Mouse (Mus musculus) ovary, adult 18-20 months (tissue): ENCODE measurements at regions not wholly inside any gene's neighbourhood (a gene's known extent, or its start where the extent isn't known, plus 50 kb on each side); places are given as distances from the start of the nearest gene placed in this dataset.
A peak's percentile ranks its signal among the peaks of the same experiment; 100 is the strongest.

Experiments
- DNase-seq: peaks from one replicate; pipeline ENCODE4 v3.0.0; 2022; ENCODE audit warnings: low spot score, mixed read lengths

DNA sequence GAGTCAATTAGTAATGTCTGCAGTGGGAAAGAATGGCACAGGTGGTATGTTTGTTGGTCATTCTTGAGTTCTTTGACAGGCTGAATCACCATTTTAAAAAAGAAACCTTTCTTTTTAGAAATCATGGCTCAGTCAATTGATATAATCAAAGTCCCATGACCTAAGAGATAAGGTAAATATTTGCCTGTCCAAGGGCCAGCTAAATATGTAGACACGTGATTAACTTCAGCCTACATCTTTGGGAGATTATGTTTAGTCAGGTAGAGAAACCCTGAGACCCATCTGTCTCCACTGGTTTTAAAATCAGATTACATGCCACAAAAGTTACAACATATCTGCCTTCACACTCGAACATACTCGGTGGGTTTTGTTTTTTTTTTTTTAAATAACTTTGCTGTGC lies 128.6 kb upstream of the Kazn start:
- DNase-seq = no peak

DNA sequence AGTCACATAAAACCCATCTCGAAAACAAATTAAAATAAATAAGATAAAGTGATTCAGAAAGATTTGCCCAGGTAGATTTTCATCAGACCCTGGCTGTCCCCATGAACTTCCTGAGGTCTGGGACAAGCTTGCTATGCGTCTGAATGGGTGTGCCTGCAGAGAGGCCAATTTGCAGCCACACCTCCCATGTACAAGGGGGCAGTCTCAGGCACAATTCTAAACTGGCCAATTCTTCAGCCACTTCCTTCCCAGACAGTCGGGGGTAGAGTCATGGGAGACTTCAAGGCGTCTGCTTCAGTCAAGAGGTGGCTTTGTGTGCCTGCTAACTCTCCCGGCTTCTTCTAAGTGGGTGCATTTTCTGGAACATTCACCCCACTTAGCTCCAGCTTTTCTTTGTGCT lies 122.9 kb upstream of the Kazn start:
- no peak for DNase-seq

DNA sequence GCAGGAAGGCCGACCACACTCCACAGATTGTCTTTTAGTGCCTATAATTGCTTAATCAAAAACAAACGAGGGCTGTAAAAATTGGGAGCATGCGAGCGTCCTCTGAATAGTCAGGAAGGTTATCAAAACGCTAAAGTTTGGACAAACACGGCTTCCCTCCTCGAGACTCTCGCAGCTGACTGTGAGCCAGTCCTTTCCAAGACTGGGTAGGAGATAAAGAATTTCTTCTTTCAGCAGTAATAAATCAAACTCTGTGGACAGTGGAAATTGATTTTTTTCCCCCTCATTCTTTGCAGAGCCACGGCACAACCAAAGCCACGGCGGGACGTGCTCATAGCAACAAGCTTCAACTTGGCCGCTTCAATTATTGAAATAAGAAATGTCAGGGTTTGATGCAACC lies 119.7 kb upstream of the Kazn start:
- no peak for DNase-seq

DNA sequence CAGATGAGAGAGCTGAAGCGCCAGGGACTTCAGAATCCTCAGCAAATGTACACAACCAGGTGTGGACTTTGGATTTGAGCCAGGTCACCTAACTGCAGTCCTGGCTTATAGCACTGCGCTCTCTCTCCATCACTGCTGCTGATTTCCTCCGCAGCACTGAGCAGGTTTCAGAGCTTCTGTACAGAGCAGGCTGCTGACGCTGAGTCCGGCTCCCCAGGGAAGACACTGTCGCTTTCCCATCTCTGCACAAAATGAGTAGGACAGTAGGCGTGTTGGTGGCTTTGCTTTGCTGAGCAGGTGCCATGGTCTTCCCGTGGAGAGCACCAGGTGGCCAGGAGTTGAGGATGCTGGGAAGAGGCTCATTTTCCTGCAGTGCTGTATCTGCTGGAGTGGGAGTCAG lies 116.2 kb upstream of the Kazn start:
- DNase-seq = no peak

DNA sequence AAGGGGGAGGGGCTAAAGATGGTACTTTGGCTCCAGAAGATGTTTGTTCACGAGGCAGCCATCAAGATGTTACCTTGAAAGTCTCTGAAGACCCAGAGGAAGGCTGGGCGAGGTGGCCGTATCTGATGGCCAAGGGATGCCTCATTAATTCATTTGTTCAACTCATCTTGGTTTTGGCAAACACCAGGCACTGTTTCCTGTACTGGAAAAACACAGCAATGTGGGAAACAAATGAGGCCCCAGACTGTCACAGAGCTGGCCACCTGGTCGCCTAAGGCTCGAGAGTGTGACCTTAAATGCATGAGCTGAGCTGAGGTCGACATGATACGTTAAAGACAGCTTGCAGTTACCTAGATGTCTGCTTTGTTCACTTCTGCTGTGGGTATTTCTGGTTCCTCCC lies 114.3 kb upstream of the Kazn start:
- DNase-seq = no peak

DNA sequence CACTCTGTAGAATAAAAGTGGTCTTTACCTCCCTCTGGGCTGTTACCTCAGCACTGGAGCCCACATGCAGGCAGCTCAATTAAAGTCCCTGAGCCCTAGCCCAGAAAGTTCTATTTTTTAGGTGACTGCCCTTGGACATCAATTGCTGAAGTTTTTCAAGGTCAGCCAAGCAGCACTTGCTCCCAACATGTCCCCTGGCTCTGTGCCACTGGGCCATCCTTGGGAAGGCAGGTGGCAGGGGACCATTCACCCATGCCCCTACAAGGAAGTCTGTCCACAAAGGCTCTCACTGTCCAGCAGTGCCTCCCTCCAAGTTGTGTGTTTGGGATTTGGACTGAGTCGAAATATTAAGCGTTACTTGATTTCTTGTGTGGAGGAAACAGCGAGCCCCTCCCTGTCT lies 112.6 kb upstream of the Kazn start:
- DNase-seq = no peak

DNA sequence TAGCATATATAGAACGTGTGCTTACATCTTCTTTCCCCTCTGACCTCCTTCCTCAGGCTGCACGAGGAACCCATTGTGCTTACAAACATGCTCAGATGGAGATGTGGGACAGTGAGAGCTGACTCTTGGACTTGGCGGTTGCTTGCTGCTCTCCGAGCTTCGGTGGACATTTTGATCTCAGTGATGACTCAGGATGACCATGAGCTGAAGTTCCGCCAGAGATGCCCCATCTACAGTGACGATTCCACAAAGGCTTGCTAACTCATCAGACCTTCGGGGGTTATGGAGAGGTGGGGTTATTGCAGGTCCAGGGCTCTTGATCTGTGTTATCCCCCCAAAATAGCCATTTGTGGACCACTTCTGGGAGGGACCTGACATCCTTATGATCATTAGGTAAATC lies 111.8 kb upstream of the Kazn start:
- no peak for DNase-seq

DNA sequence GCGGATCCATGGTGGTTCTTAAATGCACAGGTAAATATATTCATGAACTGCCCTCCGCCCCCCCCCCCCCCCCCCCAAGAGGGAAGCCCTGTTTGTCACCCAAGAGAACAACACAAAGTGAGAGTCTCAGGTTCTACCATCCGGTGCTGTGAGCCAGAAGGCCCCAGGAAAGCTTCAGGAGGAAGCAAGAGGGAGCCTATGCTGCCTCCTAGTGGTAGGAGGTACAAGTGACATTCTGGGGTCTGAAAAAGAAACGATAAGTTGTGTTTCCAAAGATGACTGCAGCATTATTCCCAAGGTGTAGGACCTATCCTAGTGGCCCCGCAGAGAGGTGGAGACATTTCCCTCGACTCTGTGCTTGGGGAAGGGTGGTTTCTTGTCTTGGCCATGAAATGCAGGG lies 109.7 kb upstream of the Kazn start:
- no peak for DNase-seq

DNA sequence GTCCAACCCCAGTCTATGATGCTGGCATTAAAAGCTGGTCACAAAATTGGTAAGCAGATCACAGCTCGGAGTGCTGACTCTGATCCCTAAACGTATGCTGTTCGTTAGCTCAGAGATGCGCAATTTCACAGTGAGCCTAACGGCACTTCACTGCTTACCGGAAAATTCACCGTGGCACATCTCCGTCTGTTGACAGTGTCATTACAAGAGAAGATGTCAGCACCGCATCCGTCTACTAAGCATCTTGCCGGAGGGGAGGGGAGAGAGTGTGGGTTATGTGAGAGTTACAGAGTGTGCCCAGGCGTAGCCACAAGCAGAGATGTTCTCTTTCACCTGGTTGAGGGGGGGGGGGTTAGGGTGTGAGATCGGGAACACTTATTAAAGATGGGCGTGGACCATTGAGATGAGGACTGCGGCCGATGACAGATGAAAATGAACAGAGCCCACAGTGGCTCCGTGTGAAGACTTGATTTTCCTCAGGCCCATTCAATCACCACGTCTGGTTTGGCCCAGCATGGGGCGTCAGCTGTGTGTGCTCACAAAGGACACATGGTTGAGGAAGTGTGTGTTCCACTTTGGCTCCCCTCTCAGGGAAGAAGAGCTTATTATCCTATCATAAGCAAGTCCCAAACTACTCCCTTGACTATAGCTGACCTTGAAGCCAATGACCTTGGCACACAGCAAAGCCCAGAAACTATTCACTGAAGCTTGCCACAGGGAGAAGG lies 103.4 kb upstream of the Kazn start:
- no peak for DNase-seq

DNA sequence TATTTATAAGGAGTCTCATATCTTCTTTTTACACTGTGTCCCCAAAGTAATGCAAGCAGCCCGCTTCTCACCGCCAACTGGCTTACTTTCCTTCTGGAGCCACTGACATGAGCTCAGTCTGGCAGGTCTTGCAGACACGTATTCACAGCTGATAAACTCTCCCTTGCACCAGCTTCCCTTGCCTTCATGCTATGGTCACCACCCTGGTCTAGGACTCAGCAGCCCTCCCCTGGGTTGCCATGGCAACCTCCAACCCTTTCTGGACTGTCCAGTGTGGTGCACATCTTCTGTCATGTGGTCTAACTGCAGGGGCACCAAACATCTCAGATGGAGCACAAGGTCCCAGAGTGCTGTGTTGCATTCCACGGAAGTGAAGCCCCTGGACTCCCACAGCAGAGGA lies 102.1 kb upstream of the Kazn start:
- no peak for DNase-seq

DNA sequence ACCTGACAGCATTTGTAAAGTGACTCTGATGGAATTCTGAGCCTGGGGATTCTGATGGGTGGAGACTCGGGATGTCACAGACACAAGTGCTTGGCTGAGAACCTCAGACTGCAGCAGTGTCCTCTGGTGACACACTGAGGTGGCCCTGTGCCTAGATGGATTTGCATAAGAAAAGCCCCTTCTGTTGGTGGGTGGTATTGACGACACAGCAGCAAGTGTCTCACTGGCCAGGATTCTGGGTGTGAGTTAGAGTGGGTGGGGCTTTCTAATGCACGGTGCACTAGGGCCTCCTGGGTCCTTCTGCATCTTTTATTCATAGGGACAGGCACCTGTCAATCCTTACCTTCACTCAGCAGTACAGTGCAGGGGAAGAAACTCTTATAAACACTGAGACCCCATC lies 100.9 kb upstream of the Kazn start:
- no peak for DNase-seq

DNA sequence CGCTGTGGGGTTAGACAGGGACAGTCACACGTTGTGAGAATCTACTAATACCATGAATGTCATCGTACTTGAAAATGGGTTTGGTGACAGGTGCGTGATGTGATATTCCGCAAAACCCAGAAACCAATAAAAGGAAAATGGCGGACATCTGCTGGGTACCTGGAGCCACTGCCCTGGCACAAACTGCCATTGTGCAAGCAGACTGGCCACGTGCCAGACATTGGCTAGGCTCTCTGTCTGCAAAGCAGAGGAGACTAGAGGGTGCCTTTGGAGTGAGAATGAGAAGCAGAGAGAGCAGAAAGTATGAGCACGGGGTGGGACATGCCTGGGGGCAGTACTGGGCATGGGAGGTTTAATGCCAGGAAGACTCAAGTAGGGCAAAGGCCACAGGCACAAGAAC lies 98.5 kb upstream of the Kazn start:
- DNase-seq = no peak

DNA sequence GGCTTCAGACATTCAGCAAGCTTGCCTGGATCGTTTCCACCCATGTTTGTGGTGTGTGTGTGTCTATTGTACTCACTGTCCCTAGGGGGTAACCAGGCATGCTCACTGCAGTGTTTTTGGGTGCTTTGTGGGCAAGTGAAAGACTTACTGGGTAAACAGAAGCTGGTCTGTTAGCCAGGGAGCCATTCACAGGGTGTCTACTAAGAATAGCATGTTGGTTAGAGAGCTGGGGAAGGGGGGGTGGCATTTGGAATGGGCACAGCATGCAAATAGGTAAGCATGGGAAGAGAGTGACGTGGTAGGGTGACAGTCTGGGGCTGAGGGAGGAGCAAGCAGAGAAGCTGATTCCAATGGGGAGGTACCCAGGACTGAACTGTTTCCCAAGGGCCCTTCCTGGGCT lies 97.7 kb upstream of the Kazn start:
- DNase-seq = no peak

DNA sequence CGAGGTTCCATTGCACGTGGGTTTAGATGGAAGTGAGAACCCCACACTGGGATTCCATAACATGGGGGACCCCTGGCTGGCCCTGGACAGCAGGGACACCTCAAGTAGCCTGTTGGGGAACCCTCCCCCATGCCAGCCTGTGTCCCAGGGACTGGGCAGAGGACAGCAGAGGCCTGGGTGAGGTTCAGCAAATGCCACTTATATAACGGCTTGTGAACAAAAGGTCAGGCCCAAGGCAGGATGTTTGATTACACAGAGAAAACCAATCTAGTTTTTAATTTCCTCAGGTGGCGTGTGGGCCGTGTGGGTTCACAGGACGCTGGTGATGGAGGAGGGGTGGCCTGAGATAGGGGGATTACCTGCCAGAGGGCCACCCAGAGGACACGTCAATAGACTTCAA lies 94.9 kb upstream of the Kazn start:
- DNase-seq = no peak

DNA sequence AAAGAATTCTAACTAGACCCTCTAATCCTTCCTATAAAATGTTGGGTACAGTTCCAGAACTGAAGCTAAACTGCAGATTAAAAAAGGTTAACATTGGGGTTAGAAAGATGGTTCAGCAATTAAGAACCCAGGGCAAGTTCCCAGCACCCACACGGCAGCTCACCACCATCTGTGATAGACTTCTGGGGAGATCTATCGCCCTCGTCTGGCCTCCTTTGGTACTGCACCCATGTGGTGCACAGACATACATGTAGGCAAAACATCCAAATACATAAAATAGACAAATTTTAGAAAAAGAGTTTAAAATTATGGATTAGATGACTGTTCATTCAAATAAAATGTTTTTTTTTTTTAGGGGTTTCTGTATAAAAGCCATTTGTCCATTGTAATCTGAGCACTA lies 91.4 kb upstream of the Kazn start:
- no peak for DNase-seq

DNA sequence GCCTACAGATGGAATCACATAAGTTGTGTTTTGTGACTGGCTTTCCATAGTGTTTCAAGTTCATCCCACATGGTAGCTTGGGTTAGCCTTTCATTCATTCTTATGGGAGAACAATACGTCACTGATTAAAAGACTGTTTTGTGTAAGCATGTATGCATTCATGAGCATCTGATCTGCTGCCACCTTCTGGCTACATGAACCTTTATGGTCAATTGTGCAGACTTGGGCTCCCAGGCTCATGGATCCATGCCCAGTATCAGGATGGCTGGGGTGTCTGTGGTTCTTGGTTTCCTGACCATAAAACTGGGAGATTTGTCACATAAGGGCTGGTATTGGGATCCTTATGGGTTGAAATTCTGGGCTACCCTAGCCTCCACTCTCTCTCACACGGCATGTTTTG lies 90.4 kb upstream of the Kazn start:
- DNase-seq = no peak

DNA sequence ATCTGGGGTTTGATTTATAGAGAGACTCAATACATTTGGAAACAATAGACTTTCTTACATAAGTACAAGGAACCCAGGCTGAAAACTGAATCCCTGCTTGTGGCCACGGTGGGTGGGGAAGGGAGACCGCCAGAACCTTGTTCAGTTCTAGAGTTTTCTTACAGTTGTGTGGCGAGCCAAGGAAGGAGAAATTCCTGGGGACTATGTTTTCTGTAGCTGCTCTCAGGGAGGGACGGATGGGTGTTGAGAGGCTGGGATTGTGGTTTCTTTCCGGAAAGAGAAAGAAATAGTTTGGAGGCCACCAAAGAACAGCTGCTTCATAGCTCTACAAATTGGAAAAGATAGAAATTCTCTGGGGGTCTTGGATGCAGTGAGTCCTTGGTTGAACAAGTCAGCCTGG lies 87.3 kb upstream of the Kazn start:
- no peak for DNase-seq

DNA sequence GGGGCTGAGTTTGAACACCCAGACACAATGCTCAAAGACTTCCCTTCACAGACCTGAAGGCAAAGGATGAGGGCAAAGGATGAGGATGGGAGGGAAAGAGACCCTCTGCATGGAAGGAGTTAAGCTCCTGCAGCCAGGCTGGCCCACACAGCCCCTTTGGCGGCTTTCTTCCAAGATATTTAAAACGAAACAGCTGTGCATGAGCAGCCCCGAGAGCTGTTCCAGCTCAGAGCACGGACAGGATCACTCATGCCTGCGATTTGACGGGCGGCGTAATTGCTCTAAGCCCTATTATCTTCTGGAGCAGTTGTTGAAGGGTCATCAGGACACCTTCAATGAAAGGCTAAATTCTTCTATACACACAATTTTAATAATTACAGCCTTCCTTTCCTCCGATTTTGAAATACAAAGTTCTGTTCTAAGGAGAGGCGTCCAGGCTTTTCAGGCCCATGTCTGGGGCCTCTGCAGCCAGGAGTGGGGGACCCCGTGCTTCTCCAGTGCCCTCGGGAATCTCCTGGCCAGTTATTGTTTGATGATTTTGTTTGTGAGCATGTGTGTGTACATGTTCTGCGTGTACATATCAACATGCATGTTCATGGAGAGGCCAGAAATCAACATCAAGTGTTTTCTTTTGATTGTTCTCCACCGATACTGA lies 82.1 kb upstream of the Kazn start:
- no peak for DNase-seq

DNA sequence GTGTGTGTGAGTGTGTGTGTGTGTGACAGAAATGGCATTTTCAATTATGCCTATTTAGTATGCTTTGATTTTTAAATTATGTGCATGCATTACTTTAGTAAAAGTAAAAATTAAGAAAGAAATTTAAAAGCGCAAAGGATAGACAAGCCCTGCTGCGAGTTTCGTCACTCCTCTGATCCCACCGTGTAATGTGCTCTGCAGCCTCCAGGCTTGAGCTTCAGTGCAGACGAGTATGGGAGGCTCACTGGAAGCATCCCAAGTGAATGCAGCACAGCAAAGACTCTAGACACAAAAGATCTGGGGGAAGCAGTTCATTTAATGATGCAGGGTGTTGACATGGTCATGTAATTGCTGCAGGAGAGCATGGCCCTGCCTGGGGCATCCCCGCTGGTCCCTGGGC lies 71.1 kb upstream of the Kazn start:
- no peak for DNase-seq

DNA sequence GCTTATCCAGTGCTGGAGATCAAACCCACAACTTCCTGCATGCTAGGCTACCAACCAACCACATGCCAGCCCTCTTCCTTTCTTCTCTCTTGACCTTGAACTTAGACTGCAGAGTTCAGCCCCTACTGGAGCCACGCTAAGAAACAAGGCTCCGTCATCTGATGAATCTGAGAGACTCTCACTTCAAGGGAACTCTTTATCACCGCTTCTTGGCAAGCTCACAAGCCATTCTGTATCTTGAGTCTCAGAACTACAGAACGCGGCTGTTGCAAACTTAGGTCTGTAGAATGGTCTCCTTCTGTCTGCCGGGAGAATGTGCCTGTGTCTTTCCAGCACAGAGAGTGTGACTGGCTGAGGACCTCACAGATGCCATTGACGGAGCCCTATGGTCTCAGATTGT lies 69.1 kb upstream of the Kazn start:
- peak; percentile 24 for DNase-seq

DNA sequence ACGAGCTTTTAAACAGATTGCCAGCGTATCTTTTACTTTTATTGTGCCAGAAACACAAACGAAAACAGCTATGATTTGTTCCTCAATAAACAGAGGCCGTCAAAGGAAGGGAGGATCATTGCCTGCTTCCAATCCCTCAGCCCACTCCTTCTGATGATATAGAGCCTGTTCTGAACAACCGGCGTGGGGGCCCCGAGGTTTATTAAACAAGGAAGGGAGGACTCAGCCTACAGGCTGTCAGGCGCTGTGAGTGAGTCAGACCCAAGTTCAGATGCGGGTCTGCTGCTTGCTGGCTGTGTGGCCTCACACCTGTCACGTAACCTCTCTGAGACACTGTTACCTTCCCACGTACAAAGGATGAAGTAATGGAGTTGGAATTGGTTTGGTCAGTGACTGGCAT lies 68.1 kb upstream of the Kazn start:
- DNase-seq = no peak

DNA sequence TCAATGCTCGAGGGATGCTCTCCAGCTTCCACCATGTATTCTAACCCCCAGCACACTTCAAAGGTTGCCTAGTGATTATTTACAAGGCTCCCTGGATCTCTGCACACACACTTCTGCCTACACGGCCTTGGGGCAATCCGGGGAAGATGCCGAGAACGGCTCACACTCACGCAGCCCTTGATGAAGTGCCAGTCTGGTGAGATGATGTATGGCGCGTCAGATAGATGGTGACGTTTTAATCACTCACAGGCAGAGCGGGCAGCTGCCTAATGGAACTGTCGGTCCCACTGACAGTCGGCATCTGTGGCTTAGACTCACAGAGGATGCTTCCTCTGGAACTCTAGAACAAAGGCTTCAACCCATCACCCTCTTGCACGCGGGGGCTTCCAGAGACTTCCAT lies 66.9 kb upstream of the Kazn start:
- no peak for DNase-seq

DNA sequence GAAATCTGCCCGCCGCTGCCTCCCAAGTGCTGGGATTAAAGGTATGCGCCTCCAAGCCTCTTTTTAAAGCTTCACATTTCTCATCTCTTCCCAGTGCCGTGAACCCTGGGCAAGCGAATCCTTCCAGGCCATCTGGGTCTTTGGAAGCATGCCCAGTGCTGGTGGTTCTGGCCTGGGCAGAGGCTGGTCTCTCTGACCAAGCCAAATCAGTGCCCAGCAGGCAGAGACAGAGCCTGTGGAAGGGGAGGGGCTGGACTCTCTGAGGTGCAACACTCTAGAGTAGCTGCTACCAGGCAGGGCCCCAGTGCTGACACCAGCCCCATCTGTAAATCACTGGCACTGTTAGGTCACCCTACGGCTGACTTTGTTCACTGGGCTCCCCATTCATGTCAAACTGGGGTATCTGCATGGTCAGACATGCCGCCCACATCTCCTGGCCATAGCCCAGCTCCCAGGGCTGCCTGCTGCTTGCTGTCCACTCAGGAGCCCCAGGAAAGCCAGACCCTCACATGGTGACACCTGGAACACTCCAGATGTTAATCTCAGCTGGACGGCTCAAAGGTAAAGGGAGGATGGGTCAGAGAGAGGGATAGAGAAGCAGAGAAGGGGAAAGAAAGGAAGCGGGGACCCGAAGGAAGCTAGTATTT lies 64.3 kb upstream of the Kazn start:
- DNase-seq = peak; percentile 8

DNA sequence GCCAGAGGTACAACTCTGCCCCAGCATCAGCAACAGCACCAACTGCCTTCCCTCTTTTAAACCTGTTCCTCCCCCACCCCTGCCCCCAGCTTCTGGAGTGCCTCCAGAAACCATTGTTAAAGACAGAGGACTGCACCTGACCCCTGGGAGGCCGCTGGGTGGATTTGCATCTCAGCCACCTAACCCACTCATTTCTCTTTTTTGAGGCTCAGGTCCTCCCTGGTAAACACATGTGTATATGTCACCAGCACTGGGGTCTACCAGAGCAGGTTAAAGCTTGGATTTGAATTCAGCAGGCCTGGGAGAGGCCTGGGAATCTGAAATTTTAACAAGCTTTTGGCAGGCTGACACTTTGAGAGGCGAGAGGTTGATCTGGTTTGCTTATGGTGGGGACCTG lies 63.5 kb upstream of the Kazn start:
- DNase-seq = no peak
